Mouse (Mus musculus) midbrain, embryonic 14.5 days (tissue): ENCODE measurements around the gene Art4. TPM values are rescaled to one million over a fixed set of nuclear protein-coding genes. Genes with fewer than 3 reads are reported as not detected.

ENCODE experiments used
- ATAC-seq: fragments of 200-750 bp; cut with Nextera tagmentation; 2 replicates; pipeline ENCODE4 v1.8.0; 2017; ENCODE audit warnings: moderate number of reproducible peaks, moderate library complexity; ENCODE audit not compliant: low FRiP score, low TSS enrichment
- DNase-seq: peaks from one replicate; pipeline ENCODE4 v3.0.0-alpha.2; 2015
- H3K27ac ChIP-seq: fragments of 300-500 bp; sonication (generic); replicated peaks from 2 replicates; pipeline ENCODE4 v1.5.1; 2014; ENCODE audit warnings: mild to moderate bottlenecking, low read depth, low read length, moderate library complexity
- H3K27me3 ChIP-seq: fragments of 300-500 bp; sonication (generic); 2 replicates; pipeline ENCODE4 v1.6.1; 2014; ENCODE audit warnings: low read length, control low read depth, mixed read lengths; ENCODE audit not compliant: control insufficient read depth, insufficient read depth
- H3K36me3 ChIP-seq: fragments of 300-500 bp; sonication (generic); 2 replicates; pipeline ENCODE4 v1.6.1; 2014; ENCODE audit warnings: low read length, control low read depth; ENCODE audit not compliant: control insufficient read depth, insufficient read depth
- H3K4me1 ChIP-seq: fragments of 300-500 bp; sonication (generic); 2 replicates; pipeline ENCODE4 v1.6.1; 2014; ENCODE audit warnings: mild to moderate bottlenecking, antibody characterized with exemption, low read length, control low read depth; ENCODE audit not compliant: control insufficient read depth, insufficient read depth
- H3K4me2 ChIP-seq: fragments of 300-500 bp; sonication (generic); 2 replicates; pipeline ENCODE4 v1.6.1; 2014; ENCODE audit warnings: mild to moderate bottlenecking, low read length, moderate library complexity
- H3K4me3 ChIP-seq: fragments of 300-500 bp; sonication (generic); replicated peaks from 2 replicates; pipeline ENCODE4 v1.5.1; 2014; ENCODE audit warnings: low read depth, low read length
- H3K9ac ChIP-seq: fragments of 300-500 bp; sonication (generic); replicated peaks from 2 replicates; pipeline ENCODE4 v1.6.1; 2014; ENCODE audit warnings: mild to moderate bottlenecking, low read length, moderate library complexity
- H3K9me3 ChIP-seq: fragments of 300-500 bp; sonication (generic); 2 replicates; pipeline ENCODE4 v1.6.1; 2016; ENCODE audit warnings: low read length, control low read depth, mixed read lengths; ENCODE audit not compliant: control insufficient read depth
- WGBS: fragments of 180-500 bp; shearing (Covaris S2); extraction: QIAGEN DNeasy Blood & Tissue Kit; methylation state at CpG from one replicate; pipeline ENCODE4 v1.1.7; 2014; 5-methylcytosine and 5-hydroxymethylcytosine counted together
- polyA plus RNA-seq: library from polyadenylated mRNA; unstranded; fragments of >200 nt; fragmentation: Nextera tagmentation; extraction: Ambion mirVana; gene quantifications from 2 replicates; pipeline ENCODE4 v1.2.1, GENCODE M21; 2014

Art4 gene
- polyA plus RNA-seq, 1 experiment from 2014 or later: not detected

DNA sequence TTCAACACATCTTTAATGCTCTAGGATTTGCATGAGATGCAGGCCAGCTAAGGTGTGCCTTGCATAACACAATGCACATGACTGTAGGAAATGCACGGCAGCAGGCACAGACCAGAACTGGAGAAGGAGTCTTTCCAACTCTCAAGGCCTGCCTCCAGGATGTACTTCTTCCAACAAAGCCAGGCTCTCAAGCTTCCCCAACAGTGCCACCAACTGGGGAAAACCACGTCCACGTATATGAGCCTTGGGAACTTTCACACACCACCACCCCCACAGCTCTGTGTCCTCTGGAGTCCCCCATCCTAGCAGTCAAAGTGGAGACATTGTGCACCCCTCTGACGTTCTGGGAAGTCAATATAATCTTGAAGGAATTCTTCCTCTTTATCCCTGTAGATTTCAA is 44.4 kb downstream of the Art4 start:
- Histone ChIP-seq H3K27me3 (no peaks in the 10 kb centered on the region), H3K9ac (no peak overlapping the region), H3K4me2 (no peak overlapping the region), H3K4me3 (no peak overlapping the region), H3K9me3 (no peaks in the 10 kb centered on the region), H3K36me3 (peaks cover 57% of the 10 kb centered on the region), H3K4me1 (peaks cover 11% of the 10 kb centered on the region), H3K27ac (no peak overlapping the region)
- ATAC-seq (no peak), DNase-seq (no peak)
- whole genome bisulfite sequencing: 54% methylated on average over 4 of the region's 4 CpGs

GRCm38 (mm10) chr6:136811196-136811595 is 46.3 kb downstream of the Art4 start:
- Histone ChIP-seq H3K9me3 (no peaks in the 10 kb centered on the region), H3K4me2 (no peak overlapping the region), H3K36me3 (peaks cover 39% of the 10 kb centered on the region), H3K27ac (no peak overlapping the region), H3K27me3 (no peaks in the 10 kb centered on the region), H3K9ac (no peak overlapping the region), H3K4me1 (peaks cover 18% of the 10 kb centered on the region), H3K4me3 (no peak overlapping the region)
- 89% methylated on average over 10 of the region's 10 CpGs for WGBS
- no peak for DNase-seq
- no peak for ATAC-seq

DNA sequence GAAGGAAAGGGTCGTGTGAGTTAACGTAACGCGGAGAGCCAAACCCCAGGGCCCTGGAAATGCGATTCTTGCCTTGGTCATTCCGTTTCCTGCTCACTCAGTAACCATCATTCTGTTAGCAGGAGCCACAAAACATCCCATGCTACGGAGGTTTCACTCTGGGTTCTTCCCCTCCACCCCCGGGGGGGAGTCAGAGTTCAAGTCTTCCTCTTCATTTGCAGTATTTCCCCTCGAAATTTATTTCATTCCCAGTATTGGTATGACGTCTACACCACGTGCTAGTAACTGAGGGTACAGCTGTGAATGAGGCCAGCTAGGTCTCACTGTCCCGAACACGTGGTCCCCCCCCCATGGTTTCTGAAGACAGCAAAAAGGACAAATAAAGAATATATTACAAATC is 47.9 kb downstream of the Art4 start:
- peak overlapping the region; percentile 96 for H3K4me2 ChIP-seq
- peaks cover 21% of the 10 kb centered on the region for H3K4me1 ChIP-seq
- H3K36me3 ChIP-seq: peaks cover 26% of the 10 kb centered on the region
- no peak overlapping the region for H3K4me3 ChIP-seq
- 86% methylated on average over 13 of the region's 13 CpGs for WGBS
- DNase-seq: no peak
- no peaks in the 10 kb centered on the region for H3K9me3 ChIP-seq
- no peak overlapping the region for H3K27ac ChIP-seq
- no peak overlapping the region for H3K9ac ChIP-seq
- H3K27me3 ChIP-seq: no peaks in the 10 kb centered on the region
- ATAC-seq: no peak

GRCm38 (mm10) chr6:136809077-136809476 is 48.5 kb downstream of the Art4 start:
- Histone ChIP-seq H3K4me3 (peak overlapping the region; percentile 71), H3K9ac (peak overlapping the region; percentile 60), H3K4me2 (peak overlapping the region; percentile 96), H3K27ac (no peak overlapping the region), H3K9me3 (no peaks in the 10 kb centered on the region), H3K27me3 (no peaks in the 10 kb centered on the region), H3K4me1 (peaks cover 21% of the 10 kb centered on the region), H3K36me3 (peaks cover 20% of the 10 kb centered on the region)
- WGBS: 42% methylated on average over 14 of the region's 14 CpGs
- DNase-seq: no peak
- ATAC-seq: no peak

- no peaks in the 10 kb centered on the region for H3K27me3 ChIP-seq
- no peak for DNase-seq
- peak; percentile 15 for ATAC-seq
- peaks cover 15% of the 10 kb centered on the region for H3K36me3 ChIP-seq
- H3K9ac ChIP-seq: peak overlapping the region; percentile 60
- no peaks in the 10 kb centered on the region for H3K9me3 ChIP-seq
- WGBS: under 1% methylated on average over 28 of the region's 28 CpGs
- peak overlapping the region; percentile 96 for H3K4me2 ChIP-seq
- no peak overlapping the region for H3K27ac ChIP-seq
- H3K4me1 ChIP-seq: peaks cover 21% of the 10 kb centered on the region
- peak overlapping the region; percentile 71 for H3K4me3 ChIP-seq
Observed at GRCm38 (mm10) chr6:136808631-136809046, 48.9 kb downstream of the Art4 start.

DNA sequence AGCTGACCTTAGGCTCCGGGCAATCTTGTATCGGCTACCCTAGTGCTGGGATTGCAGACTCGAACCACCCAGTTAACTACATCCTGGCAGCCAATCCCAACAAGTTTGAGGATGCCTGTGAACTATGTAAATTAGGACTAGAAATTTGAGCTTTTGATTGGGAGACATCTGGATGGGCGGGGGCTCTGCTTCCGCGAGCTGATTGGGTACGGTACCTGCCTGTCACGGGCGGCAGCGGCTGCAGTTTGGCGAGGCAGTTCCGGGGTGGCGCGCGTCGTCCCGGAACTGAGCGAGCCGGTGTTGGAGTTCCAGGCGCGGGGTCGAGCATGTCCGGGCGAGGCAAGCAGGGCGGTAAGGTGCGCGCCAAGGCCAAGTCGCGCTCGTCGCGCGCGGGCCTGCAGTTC is 49.5 kb downstream of the Art4 start, which contains the start of gene H2afj:
H2afj (plus strand) TSS at position 231 of the 404 bp plus-strand sequence.
- WGBS: under 1% methylated on average over 34 of the region's 34 CpGs
- Histone ChIP-seq H3K9ac (peak within 1 kb of the TSS; percentile 60), H3K4me1 (peaks cover 26% of the 10 kb centered on the region), H3K27me3 (no peaks in the 10 kb centered on the region), H3K36me3 (peaks cover 10% of the 10 kb centered on the region), H3K9me3 (no peaks in the 10 kb centered on the region), H3K4me2 (peak within 1 kb of the TSS; percentile 96), H3K4me3 (peak within 1 kb of the TSS; percentile 71), H3K27ac (peak within 1 kb of the TSS; percentile 56; the same call in 1 of the 2 replicates)
- DNase-seq (peak; percentile 97), ATAC-seq (peak; percentile 90)

DNA sequence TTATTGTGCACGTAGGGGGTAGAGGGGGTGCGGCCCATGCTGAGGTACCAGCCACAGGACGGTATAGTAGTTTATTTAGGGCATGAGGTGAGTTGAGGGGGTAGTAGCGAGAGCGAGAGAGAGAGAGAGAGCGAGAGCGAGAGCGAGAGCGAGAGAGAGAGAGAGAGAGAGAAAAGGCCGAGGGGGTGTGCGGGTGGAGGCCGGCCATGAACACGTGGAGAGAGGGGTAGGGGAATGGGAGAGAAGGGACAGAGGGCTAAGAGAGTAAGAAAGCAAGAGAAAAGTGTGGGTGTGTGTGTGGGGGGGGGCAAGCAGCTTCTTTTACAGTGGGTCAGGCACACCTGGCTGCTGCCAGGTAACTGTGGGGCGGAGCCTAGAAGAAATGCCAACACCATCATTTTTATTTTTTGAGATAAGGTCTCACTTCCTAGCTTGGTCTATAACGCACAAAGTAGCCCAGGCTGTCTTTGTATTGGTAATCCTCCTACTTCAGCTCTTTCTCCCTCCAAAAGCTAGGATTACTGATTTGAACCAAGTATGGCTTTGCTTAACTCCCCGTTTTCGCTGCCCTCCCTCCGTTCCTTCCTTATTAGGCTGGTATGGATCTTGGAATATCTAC is 50.0 kb downstream of the Art4 start:
- ATAC-seq (peak; percentile 3; the same call in 1 of the 2 replicates), DNase-seq (no peak)
- Histone ChIP-seq H3K27me3 (no peaks in the 10 kb centered on the region), H3K4me1 (peaks cover 29% of the 10 kb centered on the region), H3K4me2 (peak overlapping the region; percentile 96), H3K9ac (no peak overlapping the region), H3K27ac (peak overlapping the region; percentile 56; the same call in 1 of the 2 replicates), H3K9me3 (no peaks in the 10 kb centered on the region), H3K36me3 (peaks cover 5% of the 10 kb centered on the region), H3K4me3 (peak overlapping the region; percentile 71)
- 26% methylated on average over 18 of the region's 18 CpGs for WGBS

GRCm38 (mm10) chr6:136806819-136807218 is 50.7 kb downstream of the Art4 start:
- Histone ChIP-seq H3K4me2 (no peak overlapping the region), H3K9ac (no peak overlapping the region), H3K4me3 (no peak overlapping the region), H3K27ac (no peak overlapping the region), H3K36me3 (no peaks in the 10 kb centered on the region), H3K9me3 (no peaks in the 10 kb centered on the region), H3K4me1 (peaks cover 29% of the 10 kb centered on the region), H3K27me3 (no peaks in the 10 kb centered on the region)
- ATAC-seq (no peak), DNase-seq (no peak)
- WGBS: 67% methylated on average over 5 of the region's 5 CpGs

DNA sequence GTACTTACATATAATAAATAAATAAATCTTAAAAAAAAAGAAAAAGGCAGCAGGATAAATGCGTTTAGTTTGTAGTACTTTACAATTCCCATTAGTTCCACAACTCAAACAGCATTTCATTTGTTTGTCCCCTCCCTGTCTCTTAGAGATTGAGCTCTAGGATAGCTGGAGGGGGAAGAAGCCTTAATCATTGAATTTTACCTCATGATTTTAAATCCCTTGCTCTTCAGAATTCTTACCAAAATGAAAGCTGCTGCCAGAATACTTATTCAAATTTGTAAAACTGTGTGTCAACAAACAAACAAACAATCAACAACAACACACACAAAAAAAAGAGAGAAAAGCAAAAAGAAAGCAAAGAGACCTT is 52.1 kb downstream of the Art4 start:
- Histone ChIP-seq H3K4me3 (no peak overlapping the region), H3K36me3 (no peaks in the 10 kb centered on the region), H3K9me3 (no peaks in the 10 kb centered on the region), H3K4me2 (no peak overlapping the region; the same call in 1 of the 2 replicates), H3K4me1 (peaks cover 29% of the 10 kb centered on the region), H3K27me3 (no peaks in the 10 kb centered on the region), H3K9ac (no peak overlapping the region), H3K27ac (no peak overlapping the region)
- DNase-seq (no peak), ATAC-seq (no peak)
- WGBS: 88% methylated on average over 1 of the region's 1 CpGs
